Mouse (Mus musculus) layer of hippocampus, adult 11-12 months (tissue): ENCODE results near the gene Atp1b3.
"Not testable (repeated sequence)": the region's sequence is repeated elsewhere in the genome, so short reads cannot be mapped to it uniquely, and the experiment has no call there.

ENCODE experiments used
- DNase-seq: peaks from one replicate; pipeline ENCODE4 v3.0.0; 2022; ENCODE audit warnings: low spot score

Atp1b3 gene

DNA sequence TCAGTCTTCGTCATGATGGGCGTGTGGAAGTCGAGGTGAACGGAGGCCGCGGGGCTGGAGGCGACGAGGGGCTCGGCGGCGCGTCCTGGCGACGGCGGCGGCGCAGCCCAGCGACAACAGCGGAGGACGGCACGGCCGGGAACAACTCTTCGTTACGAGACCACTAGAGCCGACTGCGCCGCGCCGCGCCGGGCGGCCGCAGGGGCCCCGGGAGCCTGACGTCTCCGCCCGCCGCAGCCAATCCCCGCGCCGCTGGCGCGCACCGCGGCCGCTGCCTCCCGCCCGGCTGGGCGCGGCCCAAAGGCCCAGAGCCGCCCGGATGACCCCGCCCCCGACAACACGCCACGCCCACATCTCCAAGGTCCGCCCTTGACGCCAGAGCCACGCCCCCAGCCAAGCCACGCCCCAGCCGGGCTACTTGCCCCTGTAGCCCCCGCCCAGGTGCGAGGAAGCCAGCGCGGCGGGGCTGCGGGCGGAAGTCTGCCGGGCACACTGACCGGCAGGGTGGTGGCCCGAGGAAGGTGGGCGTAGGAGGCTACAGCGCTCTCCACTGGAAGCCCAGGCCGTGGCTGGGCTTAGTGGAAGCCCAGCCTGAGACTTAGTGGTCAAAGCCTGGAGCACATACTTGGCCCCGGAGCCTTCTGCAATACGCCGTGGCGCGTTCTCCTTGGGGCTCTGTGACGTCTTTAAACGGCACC, at the start of gene Atp1b3:
Gene Atp1b3 (minus strand): TSS at position 302 of the 698 bp plus-strand sequence.
- DNase-seq: peak; percentile 99

DNA sequence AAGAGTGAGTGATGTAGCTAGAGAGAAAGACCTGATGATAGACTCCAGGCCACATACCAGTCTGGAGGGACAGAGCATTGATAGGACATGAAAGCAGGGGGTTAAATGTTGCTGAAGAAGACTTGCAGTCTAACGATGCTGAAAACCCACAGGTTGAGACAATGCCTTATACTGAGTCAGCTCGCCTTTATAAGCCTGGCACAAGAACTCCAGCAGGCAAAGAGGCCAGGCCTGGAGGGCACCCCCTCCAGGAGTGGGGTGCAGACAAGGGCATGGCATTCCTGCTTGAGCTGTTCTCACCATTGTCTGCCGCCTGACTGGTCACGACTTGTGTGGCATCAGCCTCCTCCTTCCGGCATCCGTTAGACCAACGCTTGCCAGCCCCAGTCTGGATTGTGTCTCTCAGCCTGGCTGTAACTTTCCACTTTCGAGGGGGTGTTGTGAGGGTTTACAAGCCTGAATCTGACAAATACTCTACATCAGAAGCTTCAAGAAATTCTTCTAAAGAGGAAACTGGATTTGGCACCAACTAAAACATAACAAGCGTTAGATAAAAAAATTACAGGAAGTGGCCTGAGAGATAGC, 48.7 kb upstream of the Atp1b3 start:
- DNase-seq: no peak

DNA sequence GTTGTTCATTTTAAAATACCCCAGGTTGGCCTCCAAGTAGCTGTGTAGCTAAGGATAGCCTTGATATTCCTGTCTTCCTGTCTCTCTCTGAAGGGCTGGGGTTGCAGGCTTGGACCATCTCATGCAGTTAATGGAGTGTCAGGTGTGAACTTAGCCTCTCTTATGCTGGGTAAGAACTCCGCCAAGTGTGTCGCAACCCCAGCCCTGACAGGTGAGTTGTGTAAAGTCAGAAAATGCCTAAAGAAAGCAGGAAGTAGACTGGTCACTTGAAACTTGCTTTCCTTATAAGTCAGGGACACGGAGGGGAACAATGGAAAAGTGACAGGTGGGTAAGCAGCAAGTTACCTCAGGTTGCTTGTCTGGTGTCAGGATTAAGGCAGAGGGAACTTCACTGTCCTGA, 40.1 kb upstream of the Atp1b3 start:
- no peak for DNase-seq

DNA sequence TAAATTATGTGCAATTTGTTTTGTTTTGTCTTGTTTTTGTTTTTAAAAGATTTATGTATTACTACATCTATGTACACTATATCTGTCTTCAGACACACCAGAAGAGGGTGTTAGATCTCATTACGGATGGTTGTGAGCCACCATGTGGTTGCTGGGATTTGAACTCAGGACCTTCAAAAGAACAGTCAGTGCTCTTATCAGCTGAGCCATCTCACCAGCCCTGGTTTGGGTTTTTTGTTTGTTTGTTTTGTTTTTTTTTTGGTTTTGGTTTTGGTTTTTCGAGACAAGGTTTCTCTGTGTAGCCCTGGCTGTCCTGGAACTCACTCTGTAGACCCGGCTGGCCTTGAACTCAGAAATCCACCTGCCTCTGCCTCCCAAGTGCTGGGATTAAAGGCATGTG, 35.7 kb upstream of the Atp1b3 start:
- not testable (repeated sequence) for DNase-seq

DNA sequence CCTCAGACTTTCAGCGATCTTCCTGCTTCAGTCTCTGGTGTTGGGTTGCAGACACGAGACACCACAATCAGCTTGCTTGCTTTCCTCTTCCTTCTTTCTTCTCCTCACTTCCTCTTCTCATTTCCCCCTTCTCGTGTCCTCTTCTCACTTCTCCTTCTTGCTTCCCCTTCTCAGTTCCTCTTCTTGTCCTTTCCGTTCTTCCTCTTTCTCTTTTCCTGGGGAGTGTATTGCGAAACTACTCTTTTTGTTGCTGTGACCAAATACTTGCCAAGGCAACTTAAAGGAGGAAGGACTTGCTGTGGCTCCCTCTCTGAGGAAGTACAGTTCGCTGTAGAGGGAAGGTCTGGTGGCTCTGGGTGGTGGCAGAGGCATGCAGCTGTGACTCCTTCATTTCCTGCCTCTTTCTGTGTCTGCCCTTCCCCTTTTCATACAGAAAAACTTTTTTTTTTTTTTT, 35.2 kb upstream of the Atp1b3 start:
- no peak for DNase-seq

DNA sequence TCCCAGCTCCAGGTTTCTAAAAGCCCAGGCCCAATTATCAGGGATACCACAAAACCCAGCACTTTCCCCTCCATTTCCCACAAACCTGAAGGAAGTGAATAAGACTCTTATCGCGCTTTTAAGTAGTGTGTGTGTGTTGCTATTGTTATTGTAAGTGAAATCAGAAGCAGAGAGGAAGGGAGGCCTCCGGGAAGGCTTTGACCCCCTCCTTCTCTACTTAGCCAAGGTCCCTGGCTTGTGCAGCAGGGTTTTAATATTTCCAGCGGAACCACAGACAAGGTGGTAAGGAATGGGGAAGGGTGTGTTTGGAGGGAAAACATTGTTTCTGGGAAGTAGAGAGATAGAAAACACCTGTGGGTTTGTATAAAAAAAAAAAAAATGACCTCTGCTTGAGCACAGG, 34.4 kb upstream of the Atp1b3 start:
- no peak for DNase-seq

DNA sequence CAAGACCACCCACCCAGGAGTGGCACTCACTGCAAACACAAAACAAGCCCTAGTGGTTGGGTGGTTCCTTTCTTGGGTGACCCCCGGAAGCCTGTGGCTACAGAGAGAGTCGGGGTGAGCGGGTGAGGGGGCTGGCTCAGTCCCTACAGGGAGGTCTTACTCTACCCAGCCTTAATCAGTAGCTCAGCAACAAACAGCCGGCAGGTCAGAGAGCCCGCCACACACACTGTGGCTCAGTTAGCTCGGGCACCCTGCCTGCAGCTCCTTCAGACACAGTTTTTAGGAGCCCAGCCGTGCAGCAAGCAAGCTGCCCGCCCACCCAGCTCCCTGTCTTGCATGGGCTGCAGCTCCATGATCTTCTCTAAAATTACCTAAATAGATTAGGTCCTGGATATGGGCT, 33.9 kb upstream of the Atp1b3 start:
- DNase-seq: no peak

DNA sequence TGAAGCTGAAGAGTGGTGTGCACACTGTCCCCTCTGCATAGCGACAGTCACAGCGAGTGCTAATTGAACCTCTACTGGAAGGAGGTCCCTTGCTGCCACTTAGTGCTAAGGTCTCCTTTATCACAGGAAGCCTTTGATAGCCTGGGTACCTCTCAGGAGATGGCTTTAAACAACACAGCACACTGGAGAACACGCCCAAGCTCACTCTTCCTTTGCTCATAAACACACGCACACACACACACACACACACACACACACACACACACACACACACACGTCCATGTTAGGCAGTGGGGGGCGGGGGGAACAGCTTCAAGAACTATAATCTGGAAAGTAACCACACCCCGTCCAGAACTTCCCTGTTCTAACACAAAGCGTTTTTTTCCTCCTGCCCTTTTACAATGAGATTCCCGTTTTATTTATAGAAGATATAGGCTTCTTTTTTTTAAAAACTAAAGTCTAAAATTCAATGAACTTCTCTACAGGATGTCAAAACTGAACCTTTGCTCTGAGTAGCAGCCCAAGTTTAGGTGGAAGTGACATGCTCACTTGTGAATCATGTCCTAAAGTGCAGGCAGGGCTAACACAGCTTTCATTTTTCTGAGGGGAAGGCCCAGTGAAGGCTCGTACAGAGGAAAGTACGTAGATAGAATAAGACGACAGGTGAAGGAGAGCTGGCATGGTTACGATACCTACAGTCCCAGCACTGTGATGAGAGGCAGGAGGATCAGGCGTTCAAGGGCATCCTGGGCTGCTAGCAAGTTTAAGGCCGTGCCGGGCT, 30.9 kb upstream of the Atp1b3 start:
- no peak for DNase-seq

DNA sequence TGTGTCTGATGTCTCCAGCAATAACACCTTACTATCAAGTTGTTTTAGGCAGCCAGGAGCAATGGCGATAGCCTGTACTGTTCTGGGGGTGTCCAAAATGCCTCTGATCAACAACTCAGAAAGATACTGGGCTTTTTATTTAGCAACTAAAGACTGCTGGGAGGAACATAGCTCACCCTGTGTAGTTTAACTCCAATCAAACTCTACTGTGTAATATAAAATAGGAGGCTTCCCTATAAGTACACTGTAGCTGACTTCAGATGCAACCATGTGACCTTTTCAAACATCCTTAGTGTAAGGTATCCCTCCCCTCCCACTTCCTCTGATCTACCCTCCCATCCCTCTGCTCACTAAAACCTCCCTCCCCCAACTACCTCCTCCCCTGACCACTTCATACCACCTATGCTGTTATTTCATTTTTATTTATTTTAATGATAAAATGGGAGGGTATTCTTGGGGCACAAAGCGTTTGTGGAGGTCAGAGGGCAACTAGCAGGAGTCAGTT, 29.5 kb upstream of the Atp1b3 start:
- no peak for DNase-seq

DNA sequence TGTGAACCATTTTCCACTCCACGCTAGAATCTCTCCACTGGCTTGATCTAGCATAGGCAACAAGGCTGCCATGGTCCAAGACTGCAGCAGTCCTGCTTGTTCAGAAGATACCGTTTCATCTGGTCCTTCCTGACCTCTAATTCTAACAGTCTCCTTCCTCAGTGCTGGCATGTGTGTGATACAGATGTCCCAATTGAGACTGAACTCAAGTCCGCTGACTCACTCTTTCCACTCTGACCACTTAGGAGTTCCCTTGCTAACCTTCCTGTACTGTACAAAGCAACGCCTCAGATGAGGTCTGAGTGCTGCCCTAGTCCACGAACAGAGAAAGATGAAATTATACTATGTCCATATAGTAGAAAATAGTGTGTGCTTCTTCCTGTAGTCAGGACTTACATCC, 28.9 kb upstream of the Atp1b3 start:
- no peak for DNase-seq

DNA sequence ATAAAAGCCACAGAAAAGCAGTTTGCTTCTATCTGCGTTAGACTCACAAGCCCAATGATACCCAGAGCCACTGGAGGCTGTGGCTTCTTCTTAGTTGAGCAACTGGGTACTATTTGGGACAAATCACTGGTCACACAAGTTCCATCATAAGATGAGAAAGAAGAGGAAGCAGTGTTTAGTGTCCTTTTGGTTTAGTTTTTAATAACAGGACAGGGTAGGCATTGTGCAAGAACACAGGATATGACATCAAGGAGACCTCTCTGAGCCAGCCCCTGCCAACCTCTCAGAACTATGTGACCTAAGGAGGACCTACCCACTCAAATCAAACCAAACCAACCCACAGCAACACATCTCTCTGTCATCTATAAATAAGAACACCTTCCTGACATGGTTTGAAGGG, 27.7 kb upstream of the Atp1b3 start:
- peak; percentile 17 for DNase-seq

DNA sequence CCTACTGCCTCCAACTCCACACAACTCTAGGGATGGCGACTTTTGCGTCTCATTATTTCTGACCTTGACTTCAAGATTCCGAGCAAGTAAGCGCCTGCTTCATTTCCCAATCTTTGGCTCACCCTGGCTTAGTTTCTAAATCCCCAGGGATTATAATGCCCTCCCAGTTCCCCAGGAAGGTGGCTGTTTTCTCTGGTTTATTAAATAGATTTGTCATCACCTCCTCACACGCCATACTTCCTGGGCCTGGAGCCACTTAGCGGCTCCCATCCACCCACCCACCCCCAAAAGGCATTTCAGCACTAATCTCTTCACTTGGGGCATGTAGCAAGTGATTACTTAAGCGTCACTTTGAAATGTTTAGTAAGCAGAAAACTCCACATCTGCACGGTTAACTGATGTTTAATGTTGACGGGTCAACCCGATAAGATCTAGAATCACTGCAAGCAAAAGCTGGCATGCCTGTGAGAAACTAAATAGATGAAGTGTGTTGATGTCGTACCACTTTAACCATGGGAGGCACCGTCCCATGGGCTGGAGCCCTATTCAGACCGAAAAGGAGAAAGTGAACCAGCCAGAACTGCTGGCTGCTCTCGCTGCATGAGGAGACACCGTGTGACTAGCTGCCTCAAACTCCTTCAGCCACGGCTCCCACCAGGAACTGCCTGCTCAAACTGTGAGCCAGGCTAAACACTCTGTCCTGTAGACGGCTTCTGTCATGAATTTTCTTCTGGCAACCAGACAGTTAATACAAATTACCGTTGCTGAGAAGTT, 19.7 kb upstream of the Atp1b3 start:
- DNase-seq: no peak

DNA sequence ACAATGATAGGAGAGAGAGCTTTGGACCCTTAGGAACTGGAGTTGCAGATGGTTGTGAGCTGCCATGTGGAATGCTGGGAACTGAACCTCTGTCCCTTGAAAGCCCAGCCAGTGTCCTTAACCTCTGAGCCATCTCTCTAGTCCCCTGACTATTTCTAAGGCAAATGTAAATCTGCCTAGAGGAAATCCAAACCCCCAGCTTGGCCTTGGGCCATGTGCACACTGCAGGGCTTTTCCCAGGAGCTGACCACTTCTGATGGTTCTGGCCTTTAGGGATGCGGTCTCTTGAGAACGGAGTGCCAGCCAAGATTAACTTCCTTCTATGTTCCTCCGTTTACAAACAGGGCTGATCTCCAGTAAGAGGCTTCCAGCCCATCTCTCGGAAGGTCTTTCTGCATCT, 18.5 kb upstream of the Atp1b3 start:
- no peak for DNase-seq

DNA sequence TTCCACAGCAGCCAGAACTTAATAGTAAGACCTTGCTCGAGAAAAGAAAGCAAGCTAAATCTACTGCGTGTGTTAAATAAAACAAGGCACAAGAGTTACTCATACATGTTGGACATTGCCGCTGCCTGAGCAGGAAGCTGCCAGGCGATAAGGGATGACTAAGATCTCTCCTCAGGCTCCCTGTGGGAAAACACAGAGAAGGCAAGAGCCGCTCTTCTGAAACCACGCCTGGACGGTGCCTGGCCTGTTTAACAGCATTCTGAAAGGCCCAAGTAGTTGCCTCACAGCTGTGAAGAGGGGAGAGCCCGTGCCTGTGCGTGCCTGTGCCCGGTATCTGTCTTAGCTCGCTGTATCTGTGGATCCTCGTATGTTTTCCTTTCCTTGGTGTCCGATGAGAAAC, 17.2 kb upstream of the Atp1b3 start:
- no peak for DNase-seq

DNA sequence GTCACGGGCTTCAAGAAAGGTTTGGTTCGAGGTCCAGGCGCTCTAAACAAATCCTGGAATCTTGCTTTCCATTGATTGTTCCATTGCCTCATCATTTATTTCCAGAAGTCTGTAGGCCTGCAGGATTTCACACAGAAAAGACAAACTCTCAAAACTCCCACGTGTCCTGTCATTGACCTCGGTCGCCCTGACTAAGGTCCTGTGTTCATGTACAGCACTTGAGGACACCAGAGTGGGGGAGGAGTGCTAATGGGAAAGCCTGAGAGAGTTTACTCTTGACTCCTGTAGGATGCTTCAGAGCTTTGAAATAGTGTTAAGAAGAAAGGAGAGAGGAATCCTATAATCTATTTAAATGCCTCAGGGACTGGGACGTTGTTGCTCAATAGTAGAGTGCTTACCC, 15.3 kb upstream of the Atp1b3 start:
- no peak for DNase-seq

DNA sequence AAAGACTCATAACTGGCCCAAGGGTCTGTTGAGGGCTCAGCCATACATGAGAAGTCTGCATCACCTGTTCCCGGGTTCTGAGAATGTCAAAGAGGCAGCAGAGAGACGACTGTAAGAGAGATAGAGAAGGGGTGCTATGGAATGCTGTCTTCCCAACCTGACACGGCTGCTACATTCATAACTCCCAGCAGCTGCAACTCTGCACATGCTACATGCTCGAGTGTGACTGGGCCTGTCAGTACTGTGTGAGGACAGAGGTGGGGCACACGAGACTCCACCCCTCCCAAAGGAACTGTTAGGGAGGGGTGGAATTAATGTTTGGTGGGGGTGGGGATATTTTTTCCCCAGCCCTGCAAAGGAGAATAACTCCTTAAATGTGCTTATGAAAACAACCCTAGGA, 14.5 kb upstream of the Atp1b3 start:
- DNase-seq: no peak

DNA sequence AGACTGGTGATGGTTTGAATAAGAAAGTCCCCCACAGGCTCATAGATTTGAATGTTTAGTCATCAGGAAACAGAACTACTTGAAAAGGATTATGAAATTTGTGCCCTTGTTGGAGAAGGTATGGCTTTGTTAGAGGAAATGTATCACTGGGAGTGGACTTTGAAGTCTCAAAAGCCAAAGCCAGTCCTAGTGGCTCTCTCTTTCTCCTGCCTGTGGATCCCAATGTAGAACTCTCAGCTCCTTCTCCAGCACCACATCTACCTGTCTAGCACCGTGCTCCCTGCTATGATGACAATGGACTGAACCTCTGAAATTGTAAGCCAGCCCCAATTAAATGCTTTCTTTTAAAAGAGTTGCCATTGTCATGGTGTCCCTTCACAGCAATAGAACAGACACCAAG, 12.9 kb upstream of the Atp1b3 start:
- no peak for DNase-seq

DNA sequence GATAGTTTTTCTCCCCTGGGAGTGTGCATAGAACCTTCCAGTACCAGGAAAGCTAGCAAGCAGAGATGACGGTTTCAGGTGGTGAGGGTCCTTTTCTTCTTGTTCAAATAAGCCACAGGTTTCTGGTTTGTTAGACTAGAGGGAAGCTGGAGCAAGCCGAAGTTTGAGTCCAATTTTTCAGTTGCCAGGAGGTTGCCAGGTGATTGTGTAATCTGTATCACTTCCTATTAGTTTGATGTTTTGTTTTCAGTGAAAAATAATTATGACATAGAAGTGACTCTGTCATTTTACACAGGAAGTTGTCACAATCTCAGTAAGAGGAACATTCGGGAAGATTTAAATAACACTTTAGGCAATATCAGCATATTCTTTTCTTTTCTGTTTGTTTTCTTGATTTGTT, 11.6 kb upstream of the Atp1b3 start:
- DNase-seq: no peak

DNA sequence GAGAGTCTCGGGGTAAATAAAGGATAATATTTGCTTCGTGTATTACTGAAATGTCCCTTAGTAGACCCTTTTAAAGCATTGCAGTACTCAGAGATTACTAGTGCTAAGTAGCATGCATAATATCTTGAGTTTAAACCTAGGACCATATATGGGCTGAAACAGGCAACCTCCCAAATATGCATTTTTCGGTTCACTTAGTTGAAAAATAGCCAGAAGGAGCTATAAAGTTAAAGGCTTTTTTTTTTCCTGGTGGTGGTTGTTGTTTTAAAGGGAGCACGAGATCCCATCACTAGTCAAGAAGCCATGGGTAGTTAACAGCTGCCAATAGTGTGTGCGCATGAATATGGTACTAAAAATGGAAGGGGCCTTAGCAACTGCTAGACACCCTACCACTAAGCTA, 6.8 kb upstream of the Atp1b3 start:
- no peak for DNase-seq

DNA sequence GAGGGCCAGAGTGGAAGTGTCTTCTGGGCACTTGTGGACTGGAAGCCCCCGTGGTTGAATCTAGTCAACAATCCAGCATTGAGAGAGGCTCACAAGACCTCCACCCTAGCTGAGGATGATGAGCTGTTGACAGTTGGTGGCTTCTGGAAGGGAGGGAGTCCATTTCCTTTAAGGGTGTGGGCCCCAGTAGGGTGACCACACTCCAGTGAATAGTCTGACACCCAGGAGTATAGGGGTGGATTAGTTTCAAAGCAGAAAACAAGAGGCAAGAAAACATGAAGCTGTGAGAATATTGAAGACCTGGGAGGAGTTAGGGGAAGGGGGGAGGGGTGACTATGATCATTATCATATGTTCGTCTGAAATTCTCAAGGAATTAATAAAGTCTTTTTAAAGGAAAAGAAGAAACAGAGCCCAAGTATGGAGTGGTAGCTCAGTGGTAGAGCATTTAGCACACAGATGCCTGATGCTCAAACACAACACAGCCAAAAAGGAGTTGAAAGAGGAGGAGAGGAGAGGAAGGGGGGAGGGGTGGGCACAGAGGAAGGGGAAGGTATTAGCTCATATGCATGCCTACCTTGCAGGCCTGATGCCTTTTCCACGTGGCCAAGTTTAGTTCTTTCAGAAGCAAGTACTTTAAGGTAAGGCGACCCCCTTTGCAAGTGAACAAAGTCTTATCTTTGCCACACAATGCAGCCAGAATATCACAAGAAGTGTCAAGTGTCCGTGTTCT, 5.6 kb upstream of the Atp1b3 start:
- no peak for DNase-seq

DNA sequence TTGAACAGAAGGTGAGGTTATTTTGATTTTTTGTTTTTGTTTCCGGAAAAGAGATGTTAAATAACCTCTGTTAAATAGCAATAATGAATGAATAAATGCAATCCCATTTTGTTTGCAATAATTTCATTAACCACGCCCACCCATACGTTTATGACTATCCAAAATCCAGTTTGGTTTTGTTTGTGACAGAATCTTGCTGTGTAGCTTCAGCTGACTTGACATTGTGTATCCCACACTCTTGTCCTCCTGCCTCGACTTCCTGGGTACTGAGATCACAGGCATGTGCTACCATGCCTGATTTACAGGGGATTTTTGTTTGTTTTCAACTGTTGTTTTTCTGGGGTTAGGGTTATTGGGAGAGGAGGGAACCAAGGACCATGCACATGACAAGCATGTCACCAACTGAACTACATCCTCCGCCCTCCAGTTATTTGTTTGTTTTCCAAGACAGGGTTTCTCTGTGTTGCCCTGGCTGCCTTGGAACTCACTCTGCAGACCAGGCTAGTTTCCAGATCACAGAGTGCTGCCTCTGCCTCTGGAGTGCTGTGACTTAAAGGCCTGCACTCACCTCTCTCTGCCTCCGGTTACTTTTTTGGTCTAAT, 1.1 kb upstream of the Atp1b3 start:
- DNase-seq: no peak
